Mouse (Mus musculus): Measurements from ENCODE around the gene Olfr1039. TPM values are rescaled to one million over a fixed set of nuclear protein-coding genes. Genes with fewer than 3 reads are reported as not detected.
A peak's percentile ranks its signal among the peaks of the same experiment; 100 is the strongest.
"Not testable (repeated sequence)": the region's sequence is repeated elsewhere in the genome, so short reads cannot be mapped to it uniquely, and the experiment has no call there.

Gene Olfr1039
- 0.12 TPM in 1 of 2 replicates, not detected in the other for total RNA-seq (2017)

DNA sequence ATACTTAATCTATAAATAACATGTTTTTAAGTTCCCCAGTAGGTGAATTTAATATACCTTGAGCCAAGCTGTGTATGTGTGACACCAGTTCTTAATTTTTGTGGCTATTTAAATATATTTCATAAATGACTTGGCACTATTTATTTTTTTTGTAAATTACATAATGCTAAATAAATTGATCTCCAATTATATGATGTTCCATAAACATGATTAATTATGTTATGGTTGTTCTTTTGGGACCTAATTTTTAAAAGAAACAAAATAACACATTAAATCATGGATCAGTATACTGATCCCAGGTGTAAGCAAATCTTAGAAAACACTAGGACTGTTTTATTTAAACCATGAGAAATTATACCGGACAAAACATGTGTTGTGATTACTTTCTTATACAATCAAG lies at the start of gene Olfr1039:
Gene Olfr1039, minus strand, starts transcription at position 101 of the 400 bp plus-strand sequence.
- no peak for ATAC-seq (ENCODE audit: extremely low read depth, insufficient number of reproducible peaks, low FRiP score, poor library complexity, severe bottlenecking)

DNA sequence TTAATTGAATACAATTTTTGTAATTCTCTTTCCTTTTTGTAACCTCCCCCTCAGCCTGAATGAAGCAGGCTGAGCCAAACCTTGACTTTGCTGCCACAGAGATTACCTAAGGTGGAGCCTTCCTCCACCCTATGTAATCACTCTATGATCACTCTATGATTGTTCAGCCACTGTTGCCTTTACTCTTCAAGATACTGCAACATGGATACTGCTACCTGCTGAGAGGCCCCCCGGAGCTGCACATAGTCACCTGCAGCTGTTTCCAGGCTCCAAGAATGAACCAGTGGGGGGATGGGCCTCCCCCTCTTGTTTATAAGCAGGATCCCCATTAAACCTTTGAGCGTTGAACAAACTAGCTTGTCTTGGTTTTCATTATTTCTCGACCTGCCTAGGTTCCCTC lies 44.2 kb upstream of the Olfr1039 start:
- ATAC-seq (ENCODE audit: extremely low read depth, insufficient number of reproducible peaks, low FRiP score, poor library complexity, severe bottlenecking): no peak

DNA sequence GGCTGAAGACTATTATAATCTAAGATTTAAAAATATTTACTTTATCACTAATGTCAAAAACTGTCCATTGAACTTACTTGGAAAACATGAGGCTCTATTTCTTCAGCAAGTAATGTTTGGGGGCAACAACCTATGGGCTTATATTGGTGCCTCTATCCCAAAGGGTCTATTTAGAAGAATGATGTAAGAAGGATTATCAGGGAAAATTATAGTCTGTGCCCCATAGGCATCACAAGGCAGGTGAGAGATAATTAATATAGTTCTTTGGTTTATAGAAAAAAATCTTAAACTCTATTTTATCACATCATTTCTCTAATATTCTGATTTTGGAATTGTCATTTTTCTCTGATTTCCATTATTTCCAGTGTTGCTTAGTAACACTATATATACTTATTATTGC lies 42.0 kb upstream of the Olfr1039 start, which contains the start of gene Olfr1044:
Gene Olfr1044, minus strand, starts transcription at position 101 of the 400 bp plus-strand sequence.
- ATAC-seq (ENCODE audit: extremely low read depth, insufficient number of reproducible peaks, low FRiP score, poor library complexity, severe bottlenecking): no peak

DNA sequence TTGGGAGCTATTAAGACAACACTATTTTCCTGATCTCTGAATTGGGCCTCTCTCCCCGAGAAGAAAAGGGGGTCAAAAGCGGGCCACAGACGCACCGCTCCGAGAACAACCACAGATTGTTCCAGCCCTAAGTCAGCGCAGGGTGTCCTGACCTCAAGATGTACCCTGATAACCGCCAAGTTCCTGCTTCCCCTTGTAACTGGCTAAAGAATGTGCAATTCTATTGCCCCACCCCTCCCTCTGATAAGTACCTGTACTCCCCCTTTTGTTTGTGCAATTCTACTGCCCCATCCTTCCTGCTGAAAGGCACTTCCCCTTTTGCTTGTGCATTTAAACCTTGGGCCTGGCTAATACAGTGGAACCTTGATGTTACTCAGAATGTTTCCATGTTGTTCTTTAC lies 39.7 kb upstream of the Olfr1039 start:
- peak; percentile 91 for ATAC-seq (ENCODE audit: extremely low read depth, insufficient number of reproducible peaks, low FRiP score, poor library complexity, severe bottlenecking)

DNA sequence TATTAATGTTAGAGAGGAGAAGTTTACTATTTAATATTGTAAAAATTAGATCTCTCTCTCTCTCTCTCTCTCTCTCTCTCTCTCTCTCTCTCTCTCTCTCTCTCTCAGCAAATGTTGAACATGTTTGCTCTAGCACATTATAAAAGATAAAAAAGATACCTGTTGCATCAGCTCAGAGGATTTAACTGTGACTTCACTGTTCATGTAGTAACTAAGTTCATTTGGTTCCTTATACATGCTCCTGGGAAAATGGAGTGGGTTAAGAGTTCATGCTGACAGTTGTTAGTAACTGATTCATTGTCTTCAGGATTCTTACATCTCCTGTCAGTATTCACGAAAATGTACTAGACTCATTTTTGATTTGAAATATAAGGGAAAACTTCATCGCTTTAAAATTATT lies 31.7 kb upstream of the Olfr1039 start, which contains the start of gene Olfr1043:
Gene Olfr1043, minus strand, starts transcription at position 101 of the 400 bp plus-strand sequence.
- no peak for ATAC-seq (ENCODE audit: extremely low read depth, insufficient number of reproducible peaks, low FRiP score, poor library complexity, severe bottlenecking)

DNA sequence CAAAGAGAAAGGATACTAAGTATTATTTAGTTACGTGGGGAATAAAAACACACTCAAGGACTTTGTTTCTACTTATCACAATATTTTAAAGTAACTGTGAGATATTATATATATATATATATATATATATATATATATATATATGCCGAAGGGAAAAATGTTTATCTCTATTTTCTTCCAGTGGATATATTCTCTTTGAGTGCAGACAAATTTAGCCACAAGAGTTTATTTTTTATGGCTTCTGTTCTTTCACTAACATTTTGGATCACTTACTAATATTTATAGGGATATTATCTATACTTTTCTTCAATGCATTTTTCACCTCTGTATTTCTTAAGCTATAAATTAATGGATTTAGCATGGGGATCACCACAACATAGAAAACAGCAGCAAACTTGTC lies 26.0 kb upstream of the Olfr1039 start, which contains the start of gene Olfr1042:
Gene Olfr1042, minus strand, starts transcription at position 101 of the 400 bp plus-strand sequence.
- ATAC-seq (ENCODE audit: extremely low read depth, insufficient number of reproducible peaks, low FRiP score, poor library complexity, severe bottlenecking): no peak

DNA sequence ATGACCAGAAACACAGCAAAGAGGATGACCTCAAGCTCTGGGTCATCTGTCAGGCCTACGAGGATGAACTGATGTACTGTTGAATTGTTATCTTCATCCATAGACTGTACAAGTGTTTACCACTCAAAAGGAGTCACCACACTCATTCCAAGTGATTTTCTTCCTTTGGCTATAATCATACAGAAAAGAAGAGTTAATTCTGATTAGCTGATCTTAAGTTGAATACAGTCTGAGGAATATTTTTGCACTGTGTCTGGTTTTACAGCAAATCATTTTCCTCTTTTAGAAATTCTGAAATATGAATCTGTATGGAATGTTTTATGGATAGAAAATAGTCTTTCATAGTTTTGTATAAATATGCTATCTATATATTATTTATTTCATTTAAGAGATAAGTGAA lies 10.9 kb upstream of the Olfr1039 start, which contains the start of gene Olfr1040:
Gene Olfr1040, minus strand, starts transcription at position 101 of the 400 bp plus-strand sequence.
- no peak for ATAC-seq (ENCODE audit: extremely low read depth, insufficient number of reproducible peaks, low FRiP score, poor library complexity, severe bottlenecking)

DNA sequence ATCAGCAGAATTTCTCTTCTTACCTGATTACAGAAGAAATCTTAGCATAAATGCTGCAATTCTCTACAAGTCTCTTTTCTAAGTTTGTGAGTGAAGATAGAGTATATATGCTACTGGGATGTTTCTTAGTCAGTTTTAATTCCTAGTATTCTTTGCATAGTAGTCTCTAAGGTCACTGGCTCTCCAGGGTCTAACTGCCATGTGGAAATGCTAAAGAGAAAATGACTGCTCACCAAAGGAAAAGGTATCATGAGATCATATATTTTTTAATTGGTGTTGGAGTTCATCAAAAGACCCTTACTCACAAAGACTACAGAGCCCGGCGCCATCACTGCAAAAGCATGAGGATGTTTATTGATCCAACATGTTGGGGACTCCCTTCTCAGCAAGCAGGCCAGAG lies 48.4 kb downstream of the Olfr1039 start, which contains the start of gene Olfr1037:
Gene Olfr1037, minus strand, starts transcription at position 101 of the 400 bp plus-strand sequence.
- ATAC-seq (ENCODE audit: extremely low read depth, insufficient number of reproducible peaks, low FRiP score, poor library complexity, severe bottlenecking): no peak

DNA sequence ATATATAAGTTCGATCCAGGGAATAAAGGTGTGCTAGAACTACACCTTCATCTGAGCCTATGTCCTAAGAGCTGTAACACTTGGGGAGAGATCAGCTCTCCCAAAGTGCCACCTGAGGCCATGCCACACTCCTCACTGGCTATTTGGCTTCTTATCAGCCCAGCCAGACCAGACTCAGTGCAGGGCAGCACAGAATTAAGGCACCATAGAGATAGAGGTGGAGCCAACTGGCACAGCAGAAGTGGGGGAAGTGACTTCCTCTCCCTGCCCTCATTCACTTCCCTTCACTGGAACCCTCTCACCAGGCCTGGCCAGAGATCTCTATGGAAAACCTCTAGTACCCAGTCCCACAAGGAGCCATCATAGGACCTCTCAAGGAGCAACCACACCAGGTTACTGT lies 55.2 kb downstream of the Olfr1039 start:
- not testable (repeated sequence) for ATAC-seq (ENCODE audit: extremely low read depth, insufficient number of reproducible peaks, low FRiP score, poor library complexity, severe bottlenecking)

Other genes starting within 250 kb of the Olfr1039 start
- not detected in 2 replicates for gene Olfr1024, start 230.9 kb downstream of the Olfr1039 start, total RNA-seq (2017)
- gene Olfr1025-ps1, start 220.7 kb downstream of the Olfr1039 start, total RNA-seq (2017): not detected in 2 replicates
- gene Olfr1026, start 214.4 kb downstream of the Olfr1039 start, total RNA-seq (2017): not detected in 2 replicates
- gene Olfr1028, start 185.5 kb downstream of the Olfr1039 start, total RNA-seq (2017): not detected in 2 replicates
- gene Olfr1029, start 162.0 kb downstream of the Olfr1039 start, total RNA-seq (2017): not detected in 2 replicates
- gene Olfr1030, start 156.7 kb downstream of the Olfr1039 start, total RNA-seq (2017): not detected in 2 replicates
- gene Olfr1031, start 145.6 kb downstream of the Olfr1039 start, total RNA-seq (2017): not detected in 2 replicates
- gene Olfr1032, start 130.4 kb downstream of the Olfr1039 start, total RNA-seq (2017): not detected in 2 replicates
- not detected in 2 replicates for gene Olfr1033, start 115.3 kb downstream of the Olfr1039 start, total RNA-seq (2017)
- gene Olfr1034, start 90.1 kb downstream of the Olfr1039 start, total RNA-seq (2017): 0.12 TPM in 1 of 2 replicates, not detected in the other
- gene Olfr1036, start 61.9 kb downstream of the Olfr1039 start, total RNA-seq (2017): not detected in 2 replicates
- not detected in 2 replicates for gene Olfr1037, start 48.5 kb downstream of the Olfr1039 start, total RNA-seq (2017)
- not detected in 2 replicates for gene Olfr1040, start 10.8 kb upstream of the Olfr1039 start, total RNA-seq (2017)
- 0.12 TPM in 1 of 2 replicates, not detected in the other for gene Olfr1042, start 25.9 kb upstream of the Olfr1039 start, total RNA-seq (2017)
- gene Olfr1043, start 31.6 kb upstream of the Olfr1039 start, total RNA-seq (2017): not detected in 2 replicates
- not detected in 2 replicates for gene Olfr1044, start 41.9 kb upstream of the Olfr1039 start, total RNA-seq (2017)
- 0.37 TPM in 1 of 2 replicates, not detected in the other for gene Olfr52, start 49.8 kb upstream of the Olfr1039 start, total RNA-seq (2017)
- gene Olfr1045, start 67.1 kb upstream of the Olfr1039 start, total RNA-seq (2017): not detected in 2 replicates
- gene Olfr1046, start 83.4 kb upstream of the Olfr1039 start, total RNA-seq (2017): not detected in 2 replicates
- gene Olfr1047, start 95.5 kb upstream of the Olfr1039 start, total RNA-seq (2017): not detected in 2 replicates
- not detected in 2 replicates for gene Olfr1048, start 104.4 kb upstream of the Olfr1039 start, total RNA-seq (2017)
- gene Olfr1049, start 122.4 kb upstream of the Olfr1039 start, total RNA-seq (2017): not detected in 2 replicates
- gene Olfr1051, start 143.2 kb upstream of the Olfr1039 start, total RNA-seq (2017): 0.58 TPM in 1 of 2 replicates, not detected in the other
- not detected in 2 replicates for gene Olfr1052, start 156.5 kb upstream of the Olfr1039 start, total RNA-seq (2017)
- gene Olfr1053, start 179.4 kb upstream of the Olfr1039 start, total RNA-seq (2017): not detected in 2 replicates
- not detected in 2 replicates for gene Olfr1054, start 199.5 kb upstream of the Olfr1039 start, total RNA-seq (2017)
- not detected in 2 replicates for gene Olfr1055, start 214.4 kb upstream of the Olfr1039 start, total RNA-seq (2017)
- not detected in 2 replicates for gene Olfr1056, start 226.5 kb upstream of the Olfr1039 start, total RNA-seq (2017)
- gene Olfr1057, start 242.5 kb upstream of the Olfr1039 start, total RNA-seq (2017): not detected in 2 replicates

Data from neutrophil, adult 5-6 weeks (primary cell).